Comparison of ENCODE assay signal across 25 mouse cellular contexts in the genomic region with DNA sequence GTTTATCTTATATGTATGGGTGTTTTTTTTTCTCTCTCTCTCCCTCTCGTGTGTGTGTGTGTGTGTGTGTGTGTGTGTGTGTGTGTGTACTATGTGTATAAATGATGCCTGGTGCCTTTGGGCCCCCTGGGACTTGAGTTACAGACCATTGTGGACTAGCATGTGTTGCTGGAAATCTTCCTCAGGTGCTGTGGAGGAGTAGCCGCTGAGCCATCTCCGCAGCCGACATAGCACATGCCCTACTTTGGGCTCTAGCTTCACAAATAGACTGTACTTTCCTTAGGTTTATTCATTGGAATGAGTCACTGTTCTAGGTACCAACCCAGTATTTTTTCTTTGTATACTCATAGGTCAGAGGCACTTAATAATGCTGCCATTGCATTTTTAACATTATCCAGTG.
DNase-seq lines count a peak whose midpoint lies in the region; ATAC-seq and TF ChIP-seq lines count a peak whose summit lies in the region.
"Had no signal": no experiment of that assay in that cellular context is flagged by ENCODE, and none has a peak within 500 bp of the region (broad histone marks: within the 10 kb centered on the region; RNA-seq: fewer than 3 reads in every experiment).

No protein-coding gene starts in this region.

- ATAC-seq in frontal cortex, adult (ENCODE audit: low TSS enrichment), result peak; percentile 88
- ATAC-seq: activated CD4-positive, CD25-positive, alpha-beta regulatory T cell, adult 4 months; CD4-positive, CD25-positive, alpha-beta regulatory T cell, adult 4 months; forebrain, embryonic 14.5 days; forebrain, embryonic 16.5 days; Patski had no signal

- H3K4me3 ChIP-seq in left cerebral cortex, adult 2 months, result no peak overlapping the region
- H3K4me3 ChIP-seq: embryonic facial prominence, embryonic 13.5 days; embryonic facial prominence, embryonic 15.5 days; erythroblast, embryonic 14.5 days; forebrain, embryonic 10.5 days; forebrain, embryonic 12.5 days had no signal

- intact Hi-C loops in left cerebral cortex, adult 2 months (cut with DNase I), result no loop called here

- DNase-seq in frontal cortex, postnatal 36 days (ENCODE audit: low spot score in 2 of 2), result no peak
- no peak for DNase-seq in left cerebral cortex, adult 2 months (ENCODE audit: extremely low spot score in 1 of 2, low spot score in 2 of 2)
- no peak for DNase-seq in left cerebral cortex, adult 9 months (ENCODE audit: low spot score in 2 of 2)
- peak; percentile 43 for DNase-seq in brain, adult 2 months (ENCODE audit: low read depth, low spot score)
- DNase-seq: adrenal gland, adult 8-10 months; adrenal gland, postnatal 36 days; B cell, adult 2 months; cerebellum, adult 11 months; cerebellum, adult 18-20 months; cerebellum, adult 8-10 months; cerebellum, adult 9-11 months; cerebellum, postnatal 14 days; cerebellum, postnatal 36 days; embryo, embryonic 11 days had no signal

- H3K27ac ChIP-seq in left cerebral cortex, adult 2 months, result 0 out of 2 replicates have a peak overlapping the region, but pooled peaks have one; percentile 28
- H3K27ac ChIP-seq: embryonic facial prominence, embryonic 13.5 days; embryonic facial prominence, embryonic 15.5 days; forebrain, embryonic 10.5 days; forebrain, embryonic 12.5 days had no signal

- no peak for TF ChIP-seq CTCF in left cerebral cortex, adult 2 months (IDR thresholded peaks at IDR 0.05)
